Mouse (Mus musculus) lung, adult 2 months (tissue): ENCODE measurements around the gene Gm44511. TPM values are rescaled to one million over a fixed set of nuclear protein-coding genes. Genes with fewer than 3 reads are reported as not detected.
"Not testable (repeated sequence)": the region's sequence is repeated elsewhere in the genome, so short reads cannot be mapped to it uniquely, and the experiment has no call there.

Experiments used
- DNase-seq: peaks from one replicate; pipeline ENCODE4 v3.0.0; 2022
- H3K4me1 ChIP-seq: fragments of 200-500 bp; 2 replicates; pipeline ENCODE4 v1.6.1; 2011; ENCODE audit warnings: low read length; ENCODE audit not compliant: control insufficient read depth, insufficient read depth
- H3K4me3 ChIP-seq: fragments of 200-500 bp; replicated peaks from 2 replicates; pipeline ENCODE3; 2011; ENCODE audit warnings: low read depth, mild to moderate bottlenecking, control low read depth, low read length; ENCODE audit errors: extremely low read depth
- CTCF ChIP-seq: fragments of 200-500 bp; IDR thresholded peaks from 2 replicates; pipeline ENCODE4 v1.5.1; 2011; ENCODE audit warnings: mild to moderate bottlenecking, low read length, control low read depth; ENCODE audit not compliant: insufficient read depth
- POLR2A ChIP-seq: fragments of 200-500 bp; IDR thresholded peaks from 2 replicates; pipeline ENCODE4 v1.6.1; 2011; ENCODE audit warnings: low read depth, mild to moderate bottlenecking, control low read depth, low read length, borderline replicate concordance; ENCODE audit errors: extremely low read depth
- WGBS: fragments of 180-500 bp; shearing (Covaris S2); methylation state at CpG from one replicate; pipeline ENCODE4 v1.1.7; 2018; 5-methylcytosine and 5-hydroxymethylcytosine counted together
- polyA plus RNA-seq: library from polyadenylated mRNA; depleted of rRNA; stranded (reverse); fragments of >200 nt; gene quantifications from 2 replicates; pipeline ENCODE4 v1.2.3, GENCODE M21; 2012; rRNA removed

Gm44511 gene
- polyA plus RNA-seq, 1 experiment = not detected

DNA sequence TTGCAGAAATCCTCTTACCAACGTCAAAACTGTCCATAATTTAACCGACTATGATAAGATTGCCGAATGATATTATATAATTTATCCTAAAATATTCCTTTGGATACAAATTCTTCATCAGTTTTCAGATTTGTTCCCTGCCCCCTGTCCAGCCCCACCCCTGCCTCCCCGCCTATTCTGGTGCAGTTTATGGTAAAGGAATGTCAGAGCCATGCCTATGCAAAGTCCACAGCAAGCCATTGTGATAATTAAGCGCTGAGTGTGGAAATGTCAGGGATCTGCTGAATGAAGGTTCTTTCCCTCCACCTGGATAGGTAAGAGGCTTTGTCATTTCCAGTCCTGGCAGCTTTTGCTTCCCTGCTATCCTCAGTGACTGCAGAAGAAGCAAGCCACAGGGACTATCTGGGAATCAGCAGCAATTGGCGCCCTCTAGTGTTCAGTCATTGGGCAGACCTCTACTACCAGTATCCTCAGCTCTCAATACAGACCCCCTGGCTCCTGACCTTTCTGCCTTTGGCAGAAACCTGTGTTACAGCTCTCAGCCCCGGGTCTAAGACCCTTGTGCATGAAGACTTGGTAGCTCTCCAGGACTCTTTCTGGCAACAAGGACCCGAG lies 72.4 kb downstream of the Gm44511 start:
- H3K4me3 ChIP-seq, H3K4me1 ChIP-seq: not testable (repeated sequence)
- peak; percentile 59 for DNase-seq
- peak; percentile 62 for TF ChIP-seq CTCF
- 35% methylated on average over 8 of the region's 8 CpGs for WGBS

DNA sequence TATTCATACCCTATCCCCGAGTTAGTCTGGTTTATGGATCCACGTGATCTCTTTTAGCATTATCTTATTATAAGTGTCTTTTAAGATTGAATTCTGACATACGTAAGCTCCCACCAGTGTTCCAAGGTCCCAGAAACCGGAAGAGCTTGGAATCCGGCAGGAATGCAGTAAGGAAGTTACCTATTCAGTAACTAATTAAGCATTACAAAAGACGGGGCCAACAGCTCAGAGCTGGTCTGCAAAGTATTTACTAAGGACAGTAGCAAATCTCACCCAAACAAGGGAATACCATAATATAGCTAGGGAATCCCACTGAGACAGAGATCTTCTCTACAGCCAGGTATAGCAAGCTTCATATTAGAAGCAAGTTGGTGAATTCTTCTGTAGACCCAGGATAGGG lies 79.1 kb downstream of the Gm44511 start:
- 74% methylated on average over 6 of the region's 6 CpGs for WGBS
- not testable (repeated sequence) for H3K4me1 ChIP-seq, DNase-seq, H3K4me3 ChIP-seq

DNA sequence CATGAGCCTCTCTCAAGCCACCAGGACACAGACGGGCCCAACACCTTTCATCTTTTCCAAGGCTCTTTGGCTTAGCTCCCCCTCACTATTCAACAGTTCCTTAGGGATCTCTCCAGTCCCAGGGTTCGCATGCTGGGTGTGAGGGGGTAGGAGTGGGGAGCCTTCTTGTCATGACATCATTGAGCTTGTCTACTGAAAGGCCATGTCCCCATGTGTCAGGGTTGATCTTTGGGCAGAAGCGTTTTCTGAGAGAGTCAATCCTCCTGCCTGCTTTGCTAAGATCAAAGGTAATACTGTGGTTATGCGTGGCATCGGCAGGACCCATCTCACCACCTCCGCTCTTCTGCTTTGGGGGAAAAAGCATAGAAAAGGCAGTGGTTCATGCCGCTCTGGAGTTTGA lies 88.7 kb downstream of the Gm44511 start:
- 85% methylated on average over 7 of the region's 7 CpGs for WGBS
- DNase-seq = no peak
- no peak overlapping the region for H3K4me3 ChIP-seq
- no peaks in the 10 kb centered on the region; the same call in 1 of the 2 replicates for H3K4me1 ChIP-seq
- no peak for TF ChIP-seq POLR2A
- TF ChIP-seq CTCF = no peak

DNA sequence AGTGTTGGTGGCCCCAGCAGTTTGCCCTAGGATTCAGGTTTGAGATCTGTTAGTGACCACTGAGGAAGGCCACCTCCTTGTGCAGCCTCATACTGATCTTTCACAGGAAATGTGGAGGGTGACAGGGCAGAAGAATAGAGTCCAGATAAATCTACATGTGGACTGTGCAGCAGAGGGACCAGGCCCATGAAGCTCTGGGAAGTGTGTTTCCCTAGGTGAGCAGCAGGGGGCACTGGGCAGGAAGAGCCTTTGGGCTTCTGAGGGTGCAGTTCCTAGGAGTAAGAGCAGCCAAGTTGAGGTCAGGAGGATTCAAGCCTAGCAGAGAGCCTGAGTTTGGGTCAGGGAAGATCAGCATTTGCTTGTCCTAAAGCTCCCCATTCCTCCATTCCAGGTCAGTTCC lies 90.0 kb downstream of the Gm44511 start:
- H3K4me3 ChIP-seq = no peak overlapping the region
- DNase-seq = peak; percentile 23
- H3K4me1 ChIP-seq = no peaks in the 10 kb centered on the region; the same call in 1 of the 2 replicates
- TF ChIP-seq CTCF = peak; percentile 66
- no peak for TF ChIP-seq POLR2A

DNA sequence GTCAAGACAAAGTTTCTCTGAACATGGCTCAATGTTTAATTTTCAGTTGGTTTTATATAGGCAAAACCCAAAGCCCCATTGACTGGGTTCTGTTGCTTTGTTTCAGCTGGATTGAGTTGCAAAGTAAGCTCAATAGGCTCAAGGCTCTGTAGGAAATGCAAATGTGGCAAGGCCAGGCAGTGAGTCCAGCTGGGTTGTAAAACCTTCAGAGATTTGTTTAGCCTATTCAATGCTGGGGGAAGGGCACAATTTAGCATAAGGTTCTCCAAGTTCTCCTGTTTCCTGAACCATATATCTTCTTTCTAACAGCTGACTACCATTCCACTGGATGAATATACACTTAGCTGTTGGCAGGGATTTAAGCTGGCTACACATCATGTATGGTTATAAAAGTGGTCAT lies 91.2 kb downstream of the Gm44511 start:
- Histone ChIP-seq H3K4me3 (no peak overlapping the region), H3K4me1 (no peaks in the 10 kb centered on the region; the same call in 1 of the 2 replicates)
- no peak for DNase-seq
- TF ChIP-seq CTCF (no peak), POLR2A (no peak)

DNA sequence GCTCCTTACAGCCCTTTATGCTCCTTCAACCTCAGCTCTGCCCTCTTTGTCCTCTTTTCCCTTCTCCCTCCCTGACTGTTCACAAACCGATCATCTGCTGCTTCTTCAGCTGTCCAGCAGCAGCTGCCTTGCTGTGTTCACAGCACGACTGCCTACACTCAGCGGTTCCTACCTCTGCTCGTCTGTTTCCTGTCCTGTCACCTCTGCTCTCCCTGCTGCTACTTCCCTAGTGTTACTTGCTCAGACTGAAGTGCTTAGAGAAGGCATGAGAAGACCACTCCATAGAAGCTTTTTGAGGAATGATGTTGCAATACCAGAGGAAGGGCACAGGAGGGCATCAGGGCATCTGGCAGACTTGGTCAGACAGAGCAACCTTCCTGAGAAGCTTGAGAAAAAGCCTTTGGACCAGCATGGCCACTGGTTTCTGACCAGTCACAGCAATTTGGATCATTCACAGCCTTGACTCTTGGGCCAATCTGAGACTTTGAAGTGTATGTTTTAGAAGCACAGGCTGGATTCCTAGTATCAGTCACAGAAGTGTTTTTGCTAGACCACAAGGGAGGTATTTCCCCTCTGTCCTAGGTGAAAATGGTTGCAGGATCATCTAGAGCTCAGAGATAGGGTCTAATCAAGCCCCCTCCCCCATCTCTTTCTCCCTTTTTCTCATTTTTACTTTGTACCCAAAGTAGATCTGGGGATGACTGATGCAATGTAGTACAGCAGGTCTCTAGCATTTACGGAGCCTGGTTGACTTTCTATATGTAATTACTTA lies 92.0 kb downstream of the Gm44511 start:
- no peak for DNase-seq
- TF ChIP-seq POLR2A (no peak), CTCF (no peak)
- Histone ChIP-seq H3K4me3 (no peak overlapping the region), H3K4me1 (no peaks in the 10 kb centered on the region; the same call in 1 of the 2 replicates)
- 42% methylated on average over 5 of the region's 5 CpGs for whole genome bisulfite sequencing

DNA sequence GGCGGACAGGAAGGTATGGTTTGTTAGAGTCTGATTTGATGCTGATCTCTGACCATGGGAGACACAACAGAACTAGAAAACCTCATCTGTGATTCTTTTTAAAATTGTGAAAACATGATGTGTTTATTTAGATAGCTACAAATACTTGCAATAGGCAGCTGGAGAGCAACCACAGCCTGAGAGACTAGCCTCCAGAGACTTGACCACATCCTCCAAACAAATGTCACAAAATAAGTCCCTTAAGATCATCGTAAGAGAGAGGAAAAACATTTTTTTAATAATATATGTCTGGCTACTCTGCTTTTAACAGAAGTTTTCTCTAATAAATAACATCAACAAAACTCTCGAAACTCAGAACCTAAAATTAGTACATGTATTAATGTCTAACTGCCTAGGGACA lies 94.1 kb downstream of the Gm44511 start:
- whole genome bisulfite sequencing = 74% methylated on average over 3 of the region's 3 CpGs
- Histone ChIP-seq H3K4me3 (no peak overlapping the region), H3K4me1 (no peaks in the 10 kb centered on the region; the same call in 1 of the 2 replicates)
- no peak for TF ChIP-seq POLR2A
- no peak for TF ChIP-seq CTCF
- no peak for DNase-seq

Other genes starting within 250 kb of the Gm44511 start
- gene A2ml1, start 244.7 kb downstream of the Gm44511 start, polyA plus RNA-seq = 2.8 and 5.1 TPM in 2 replicates
- gene Klrb1a, start 202.8 kb downstream of the Gm44511 start, polyA plus RNA-seq = 0.52 and 1.8 TPM in 2 replicates
- 0.17 TPM in 1 of 2 replicates, not detected in the other for gene Clec2h, start 163.9 kb downstream of the Gm44511 start, polyA plus RNA-seq
- 0.22 TPM in 1 of 2 replicates, not detected in the other for gene Klrb1, start 103.3 kb downstream of the Gm44511 start, polyA plus RNA-seq
- 1.8 and 2.6 TPM in 2 replicates for gene Klrb1c, start 37.1 kb downstream of the Gm44511 start, polyA plus RNA-seq
- gene Klrb1b, start within 50 bp of the Gm44511 start, polyA plus RNA-seq = 2.4 and 2.7 TPM in 2 replicates
- 0.79 and 1.6 TPM in 2 replicates for gene Clec2i, start 61.3 kb upstream of the Gm44511 start, polyA plus RNA-seq
- 1.2 and 2.7 TPM in 2 replicates for gene BC035044, start 64.8 kb upstream of the Gm44511 start, polyA plus RNA-seq
- gene Clec2g, start 108.1 kb upstream of the Gm44511 start, polyA plus RNA-seq = 0.70 TPM in 1 of 2 replicates, not detected in the other
- 0.38 and 1.3 TPM in 2 replicates for gene Klrb1f, start 219.6 kb upstream of the Gm44511 start, polyA plus RNA-seq